Mouse (Mus musculus): ENCODE data around the gene Ms4a6c. TPM values are rescaled to one million over a fixed set of nuclear protein-coding genes. Genes with fewer than 3 reads are reported as not detected.

Ms4a6c gene
- polyA plus RNA-seq, 1 experiment from 2014 or later: 5.6 TPM

Other genes starting within 250 kb of the Ms4a6c start
- not detected in 2 replicates for gene Ms4a12, start 236.9 kb upstream of the Ms4a6c start, polyA plus RNA-seq (2014; fragmentation: Nextera tagmentation; extraction: Ambion mirVana)
- not detected in 2 replicates for gene Ms4a1, start 203.1 kb upstream of the Ms4a6c start, polyA plus RNA-seq (2014; fragmentation: Nextera tagmentation; extraction: Ambion mirVana)
- gene Ms4a5, start 185.5 kb upstream of the Ms4a6c start, polyA plus RNA-seq (2014; fragmentation: Nextera tagmentation; extraction: Ambion mirVana): not detected in 2 replicates
- gene Ms4a14, start 154.9 kb upstream of the Ms4a6c start, polyA plus RNA-seq (2014; fragmentation: Nextera tagmentation; extraction: Ambion mirVana): 0.12 TPM in 1 of 2 replicates, not detected in the other
- 4.6 and 4.8 TPM in 2 replicates for gene Ms4a7, start 133.2 kb upstream of the Ms4a6c start, polyA plus RNA-seq (2014; fragmentation: Nextera tagmentation; extraction: Ambion mirVana)
- 3.3 and 3.7 TPM in 2 replicates for gene Ms4a4a, start 93.8 kb upstream of the Ms4a6c start, polyA plus RNA-seq (2014; fragmentation: Nextera tagmentation; extraction: Ambion mirVana)
- 1.3 and 1.4 TPM in 2 replicates for gene Ms4a4c, start 64.6 kb upstream of the Ms4a6c start, polyA plus RNA-seq (2014; fragmentation: Nextera tagmentation; extraction: Ambion mirVana)
- gene Ms4a4b, start 25.8 kb upstream of the Ms4a6c start, polyA plus RNA-seq (2014; fragmentation: Nextera tagmentation; extraction: Ambion mirVana): not detected in 2 replicates
- not detected in 2 replicates for gene Gm8369, start 16.6 kb downstream of the Ms4a6c start, polyA plus RNA-seq (2014; fragmentation: Nextera tagmentation; extraction: Ambion mirVana)
- gene Ms4a6b, start 47.1 kb downstream of the Ms4a6c start, polyA plus RNA-seq (2014; fragmentation: Nextera tagmentation; extraction: Ambion mirVana): 3.1 and 3.5 TPM in 2 replicates
- 0.47 and 0.69 TPM in 2 replicates for gene Ms4a4d, start 67.4 kb downstream of the Ms4a6c start, polyA plus RNA-seq (2014; fragmentation: Nextera tagmentation; extraction: Ambion mirVana)
- 3.4 TPM in 2 replicates for gene Ms4a6d, start 135.5 kb downstream of the Ms4a6c start, polyA plus RNA-seq (2014; fragmentation: Nextera tagmentation; extraction: Ambion mirVana)
- 0.15 TPM in 1 of 2 replicates, not detected in the other for gene Ms4a2, start 154.4 kb downstream of the Ms4a6c start, polyA plus RNA-seq (2014; fragmentation: Nextera tagmentation; extraction: Ambion mirVana)
- gene Ms4a3, start 171.5 kb downstream of the Ms4a6c start, polyA plus RNA-seq (2014; fragmentation: Nextera tagmentation; extraction: Ambion mirVana): not detected in 2 replicates
- not detected in 2 replicates for gene Oosp2, start 191.2 kb downstream of the Ms4a6c start, polyA plus RNA-seq (2014; fragmentation: Nextera tagmentation; extraction: Ambion mirVana)
- gene Oosp1, start 221.8 kb downstream of the Ms4a6c start, polyA plus RNA-seq (2014; fragmentation: Nextera tagmentation; extraction: Ambion mirVana): not detected in 2 replicates
- gene Oosp3, start 227.7 kb downstream of the Ms4a6c start, polyA plus RNA-seq (2014; fragmentation: Nextera tagmentation; extraction: Ambion mirVana): not detected in 2 replicates